17 mouse cellular contexts compared by ENCODE assay signal in genomic region chr1:178824871-178825270, GRCm38 (mm10).
"Had no signal": no experiment of that assay in that cellular context is flagged by ENCODE, and none has a peak within 500 bp of the region (broad histone marks: within the 10 kb centered on the region; RNA-seq: fewer than 3 reads in every experiment).

No protein-coding gene starts in this region.

- DNase-seq: lung, adult 18-20 months; lung, embryonic 14.5 days; lung, postnatal 10 days; right cerebral cortex, adult 18-20 months; right cerebral cortex, postnatal 14 days; thymus, adult 2 months; thymus, postnatal 25 days; thymus, postnatal 4 days had no signal

- H3K4me2 ChIP-seq: liver, embryonic 12.5 days; lung, embryonic 14.5 days; midbrain, embryonic 12.5 days; midbrain, embryonic 15.5 days; neural tube, embryonic 12.5 days; stomach, embryonic 15.5 days had no signal

- H3K9ac ChIP-seq: liver, embryonic 12.5 days; liver, embryonic 14.5 days; lung, embryonic 14.5 days; midbrain, embryonic 12.5 days; midbrain, embryonic 15.5 days; neural tube, embryonic 12.5 days; stomach, embryonic 15.5 days had no signal

- H3K27ac ChIP-seq: liver, embryonic 12.5 days; liver, embryonic 14.5 days; macrophage; midbrain, embryonic 12.5 days; midbrain, embryonic 15.5 days; neural tube, embryonic 12.5 days; stomach, embryonic 15.5 days; stomach, postnatal 0 days had no signal

- ATAC-seq: liver, embryonic 12.5 days; midbrain, embryonic 15.5 days had no signal

- H3K4me1 ChIP-seq: liver, embryonic 12.5 days; megakaryocyte, embryonic 14.5 days; stomach, embryonic 15.5 days had no signal

- H3K4me3 ChIP-seq: liver, embryonic 12.5 days; megakaryocyte, embryonic 14.5 days; midbrain, embryonic 12.5 days; midbrain, embryonic 15.5 days; neural tube, embryonic 12.5 days; stomach, embryonic 15.5 days had no signal

- H3K36me3 ChIP-seq: liver, embryonic 12.5 days; midbrain, embryonic 12.5 days; midbrain, embryonic 15.5 days; neural tube, embryonic 12.5 days; stomach, embryonic 15.5 days had no signal

- H3K9me3 ChIP-seq: liver, embryonic 12.5 days; megakaryocyte, embryonic 14.5 days; midbrain, embryonic 12.5 days; midbrain, embryonic 15.5 days; neural tube, embryonic 12.5 days; stomach, embryonic 15.5 days had no signal

- H3K27me3 ChIP-seq: liver, embryonic 12.5 days; megakaryocyte, embryonic 14.5 days; midbrain, embryonic 15.5 days; stomach, embryonic 15.5 days had no signal
